Mouse (Mus musculus) midbrain, embryonic 16.5 days (tissue): ENCODE measurements around the gene Mettl2. TPM values are rescaled to one million over a fixed set of nuclear protein-coding genes. Genes with fewer than 3 reads are reported as not detected.

Experiments
- ATAC-seq: fragments of 200-750 bp; cut with Nextera tagmentation; 2 replicates; pipeline ENCODE4 v1.8.0; 2017; ENCODE audit warnings: moderate TSS enrichment
- H3K27ac ChIP-seq: fragments of 300-500 bp; sonication (generic); 2 replicates; pipeline ENCODE4 v1.5.1; 2014; ENCODE audit warnings: mild to moderate bottlenecking, low read length, mixed read lengths
- H3K27me3 ChIP-seq: fragments of 300-500 bp; sonication (generic); 2 replicates; pipeline ENCODE4 v1.6.1; 2014; ENCODE audit warnings: low read depth, low read length, mixed read lengths; ENCODE audit not compliant: control insufficient read depth, insufficient read depth
- H3K36me3 ChIP-seq: fragments of 300-500 bp; sonication (generic); 2 replicates; pipeline ENCODE4 v1.6.1; 2014; ENCODE audit warnings: mild to moderate bottlenecking, low read length, moderate library complexity, mixed read lengths; ENCODE audit not compliant: control insufficient read depth, insufficient read depth
- H3K4me1 ChIP-seq: fragments of 300-500 bp; sonication (generic); 2 replicates; pipeline ENCODE4 v1.6.1; 2014; ENCODE audit warnings: mild to moderate bottlenecking, low read length, mixed read lengths; ENCODE audit not compliant: control insufficient read depth, insufficient read depth
- H3K4me2 ChIP-seq: fragments of 300-500 bp; sonication (generic); 2 replicates; pipeline ENCODE4 v1.6.1; 2014; ENCODE audit warnings: mild to moderate bottlenecking, low read length, mixed read lengths
- H3K4me3 ChIP-seq: fragments of 300-500 bp; sonication (generic); 2 replicates; pipeline ENCODE4 v1.5.1; 2014; ENCODE audit warnings: low read depth, mild to moderate bottlenecking, low read length, moderate library complexity, mixed read lengths
- H3K9ac ChIP-seq: fragments of 300-500 bp; sonication (generic); 2 replicates; pipeline ENCODE4 v1.6.1; 2014; ENCODE audit warnings: low read depth, low read length, mixed read lengths
- H3K9me3 ChIP-seq: fragments of 300-500 bp; sonication (generic); replicated peaks from 2 replicates; pipeline ENCODE4 v1.6.1; 2014; ENCODE audit warnings: mild to moderate bottlenecking, low read length, mixed read lengths; ENCODE audit not compliant: control insufficient read depth, poor library complexity, severe bottlenecking
- WGBS: fragments of 180-500 bp; shearing (Covaris S2); extraction: QIAGEN DNeasy Blood & Tissue Kit; methylation state at CpG from one replicate; pipeline ENCODE4 v1.1.7; 2014; 5-methylcytosine and 5-hydroxymethylcytosine counted together
- polyA plus RNA-seq: library from polyadenylated mRNA; unstranded; fragments of >200 nt; fragmentation: Nextera tagmentation; extraction: Ambion mirVana; gene quantifications from 2 replicates; pipeline ENCODE4 v1.2.1, GENCODE M21; 2015

Mettl2 gene
- polyA plus RNA-seq, 1 experiment from 2014 or later, result 29.1 TPM

- Histone ChIP-seq H3K27ac (peak overlapping the region; percentile 94), H3K4me2 (peak overlapping the region; percentile 65), H3K4me1 (peaks cover 28% of the 10 kb centered on the region), H3K27me3 (no peaks in the 10 kb centered on the region), H3K9me3 (no peaks in the 10 kb centered on the region), H3K9ac (peak overlapping the region; percentile 98), H3K4me3 (peak overlapping the region; percentile 94), H3K36me3 (peaks cover 10% of the 10 kb centered on the region; the same call in 1 of the 2 replicates)
- peak; percentile 64 for ATAC-seq
- WGBS, result 6% methylated on average over 51 of the region's 89 CpGs
These were observed 55.6 kb downstream of the Mettl2 start for GRCm38 (mm10) chr11:105181689-105182460.

DNA sequence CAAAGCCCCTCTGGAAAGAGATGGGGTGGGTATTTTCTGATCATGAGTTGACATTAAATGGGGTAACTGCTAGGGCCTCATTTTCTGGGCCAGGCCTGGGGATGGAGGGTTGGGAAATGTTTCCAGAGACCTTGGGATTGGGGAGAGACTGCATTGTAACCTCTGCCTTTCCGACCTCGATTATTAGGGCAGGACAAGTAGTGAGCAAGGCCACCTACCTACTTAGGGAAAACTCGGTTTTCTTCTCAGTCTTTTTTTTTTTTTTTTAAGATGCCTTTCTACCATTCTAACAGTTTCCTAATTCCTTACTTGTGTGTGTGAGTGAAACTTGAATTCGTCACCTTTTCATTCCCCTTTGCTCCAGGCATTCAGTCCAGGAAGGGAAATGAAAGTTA lies 56.2 kb downstream of the Mettl2 start:
- H3K4me3 ChIP-seq, result peak overlapping the region; percentile 94
- peak overlapping the region; percentile 65 for H3K4me2 ChIP-seq
- no peaks in the 10 kb centered on the region for H3K9me3 ChIP-seq
- H3K4me1 ChIP-seq, result peaks cover 28% of the 10 kb centered on the region
- WGBS, result 9% methylated on average over 4 of the region's 4 CpGs
- H3K36me3 ChIP-seq, result peaks cover 7% of the 10 kb centered on the region; the same call in 1 of the 2 replicates
- H3K27me3 ChIP-seq, result no peaks in the 10 kb centered on the region
- peak overlapping the region; percentile 98 for H3K9ac ChIP-seq
- peak overlapping the region; percentile 94 for H3K27ac ChIP-seq
- no peak for ATAC-seq

- Histone ChIP-seq H3K4me2 (no peak overlapping the region), H3K9ac (no peak overlapping the region), H3K27me3 (no peaks in the 10 kb centered on the region), H3K4me1 (peaks cover 16% of the 10 kb centered on the region), H3K36me3 (peaks cover 2% of the 10 kb centered on the region; the same call in 1 of the 2 replicates), H3K9me3 (no peaks in the 10 kb centered on the region), H3K27ac (no peak overlapping the region), H3K4me3 (no peak overlapping the region)
- 94% methylated on average over 3 of the region's 3 CpGs for WGBS
- ATAC-seq, result no peak
These were observed 58.5 kb downstream of the Mettl2 start for GRCm38 (mm10) chr11:105184678-105185077.

Other genes with a start within 250 kb of the Mettl2 start
- gene Efcab3, start 62.8 kb upstream of the Mettl2 start, polyA plus RNA-seq, result 0.29 TPM in 1 of 2 replicates, not detected in the other
- gene Gm10842, start 20.5 kb downstream of the Mettl2 start, polyA plus RNA-seq, result not detected in 2 replicates
- 18.7 and 19.7 TPM in 2 replicates for gene Tlk2, start 52.4 kb downstream of the Mettl2 start, polyA plus RNA-seq
- gene Mrc2, start 166.2 kb downstream of the Mettl2 start, polyA plus RNA-seq, result 3.8 and 4.5 TPM in 2 replicates